Mouse (Mus musculus) liver, adult 2 months (tissue): ENCODE measurements around the gene Rgs17. TPM values are rescaled to one million over a fixed set of nuclear protein-coding genes. Genes with fewer than 3 reads are reported as not detected.

Experiments
- DNase-seq: peaks from one replicate; pipeline ENCODE4 v3.0.0-alpha.2; 2011; ENCODE audit warnings: low read depth, low spot score; ENCODE audit errors: extremely low read depth
- H3K27ac ChIP-seq: fragments of 200-500 bp; replicated peaks from 2 replicates; pipeline ENCODE4 v1.5.1; 2012; ENCODE audit warnings: low read depth, mild to moderate bottlenecking, control low read depth, inconsistent platforms, low read length; ENCODE audit not compliant: insufficient read depth
- H3K27me3 ChIP-seq: fragments of 200-500 bp; 2 replicates; pipeline ENCODE4 v1.6.1; 2012; ENCODE audit warnings: mild to moderate bottlenecking, moderate library complexity, low read length, inconsistent platforms; ENCODE audit not compliant: control insufficient read depth, insufficient read depth
- H3K36me3 ChIP-seq: fragments of 200-500 bp; 2 replicates; pipeline ENCODE4 v1.6.1; 2012; ENCODE audit warnings: low read length, inconsistent platforms; ENCODE audit not compliant: control insufficient read depth, insufficient read depth
- H3K4me1 ChIP-seq: fragments of 200-500 bp; 2 replicates; pipeline ENCODE4 v1.6.1; 2011; ENCODE audit warnings: low read length; ENCODE audit not compliant: control insufficient read depth, insufficient read depth
- H3K4me3 ChIP-seq: fragments of 200-500 bp; 2 replicates; pipeline ENCODE4 v1.5.1; 2011; ENCODE audit warnings: low read depth, mild to moderate bottlenecking, control low read depth, low read length, moderate library complexity; ENCODE audit not compliant: insufficient read depth
- H3K79me2 ChIP-seq: fragments of 200-500 bp; 2 replicates; pipeline ENCODE4 v1.6.1; 2012; ENCODE audit warnings: inconsistent platforms, mild to moderate bottlenecking, low read length, moderate library complexity; ENCODE audit not compliant: control insufficient read depth, insufficient read depth
- H3K9ac ChIP-seq: fragments of 200-500 bp; 2 replicates; pipeline ENCODE4 v1.6.1; 2012; ENCODE audit warnings: low read depth, mild to moderate bottlenecking, control low read depth, inconsistent platforms, low read length
- CTCF ChIP-seq: fragments of 200-500 bp; IDR thresholded peaks from 2 replicates; pipeline ENCODE4 v1.5.1; 2011; ENCODE audit warnings: low read depth, low read length, control low read depth
- POLR2A ChIP-seq: fragments of 200-500 bp; IDR thresholded peaks from 2 replicates; pipeline ENCODE4 v1.6.1; 2011; ENCODE audit warnings: low read length, control low read depth; ENCODE audit not compliant: insufficient read depth; ENCODE audit errors: extremely low read depth
- WGBS: fragments of 180-500 bp; shearing (Covaris S2); methylation state at CpG from one replicate; pipeline ENCODE4 v1.1.7; 2018; 5-methylcytosine and 5-hydroxymethylcytosine counted together
- polyA plus RNA-seq: library from polyadenylated mRNA; depleted of rRNA; stranded (reverse); fragments of >200 nt; gene quantifications from 2 replicates; pipeline ENCODE4 v1.2.3, GENCODE M21; 2012
- total RNA-seq: library from RNA; depleted of rRNA; stranded (reverse); fragments of >200 nt; gene quantifications from 2 replicates; pipeline ENCODE4 v1.2.3, GENCODE M21; 2014

Gene Rgs17
- total and polyA plus RNA-seq, 2 experiments = 0.09 TPM; not detected in 1

DNA sequence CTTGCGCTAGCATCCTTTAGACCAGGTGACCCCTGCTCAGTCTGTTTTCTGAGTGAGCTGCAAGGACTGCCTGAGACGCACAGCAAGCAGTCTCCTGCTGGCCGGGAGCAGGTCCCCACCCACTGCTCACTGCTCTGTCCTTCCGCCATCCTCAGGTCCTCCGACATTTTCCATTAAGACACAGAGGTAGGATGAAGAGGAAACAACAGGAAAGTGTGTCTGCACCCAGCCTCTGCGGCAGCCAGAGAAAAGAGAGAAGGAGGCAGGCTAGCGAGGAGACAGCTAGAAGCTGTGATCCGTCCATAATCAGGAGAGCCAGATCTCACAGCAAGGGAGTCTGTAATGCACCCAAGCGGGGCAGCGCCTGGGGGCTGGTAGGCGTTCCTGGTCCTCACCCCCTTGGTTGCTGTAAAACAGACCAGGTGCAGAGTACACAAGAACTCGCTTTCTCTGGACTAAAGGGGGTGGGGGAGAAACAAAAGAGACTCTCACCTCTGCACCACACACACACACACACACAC lies 1.1 kb downstream of the Rgs17 start:
- TF ChIP-seq POLR2A = no peak
- no peak for TF ChIP-seq CTCF
- Histone ChIP-seq H3K79me2 (no peaks in the 10 kb centered on the region), H3K27ac (no peak overlapping the region), H3K4me1 (no peaks in the 10 kb centered on the region), H3K36me3 (no peaks in the 10 kb centered on the region), H3K27me3 (peaks cover 5% of the 10 kb centered on the region; the same call in 1 of the 2 replicates), H3K9ac (no peak overlapping the region), H3K4me3 (no peak overlapping the region)
- 2% methylated on average over 12 of the region's 12 CpGs for WGBS
- DNase-seq = no peak

DNA sequence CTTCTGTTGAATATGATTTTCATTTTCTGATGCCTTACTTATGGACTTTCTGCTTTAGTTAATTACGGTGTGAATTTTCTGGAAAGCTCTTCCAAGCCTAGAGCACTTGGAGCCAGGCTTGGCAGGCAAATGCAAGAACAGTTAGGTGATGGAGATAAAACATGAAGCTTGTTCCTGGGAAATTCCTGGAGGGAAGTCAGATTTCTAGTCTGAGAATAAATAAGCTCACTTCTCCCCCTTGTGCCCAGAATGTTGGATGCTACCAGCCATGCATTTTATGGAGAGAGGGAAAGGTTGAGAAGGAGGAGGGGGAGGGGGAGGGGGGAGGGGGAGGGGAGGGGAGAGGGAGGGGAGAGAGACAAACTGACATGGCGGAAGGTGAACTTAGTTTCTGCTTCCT lies 17.8 kb downstream of the Rgs17 start:
- no peaks in the 10 kb centered on the region for H3K4me1 ChIP-seq
- H3K9ac ChIP-seq = no peak overlapping the region
- TF ChIP-seq POLR2A = no peak
- TF ChIP-seq CTCF = no peak
- no peak overlapping the region for H3K4me3 ChIP-seq
- H3K27ac ChIP-seq = no peak overlapping the region
- no peaks in the 10 kb centered on the region for H3K36me3 ChIP-seq
- no peaks in the 10 kb centered on the region for H3K27me3 ChIP-seq
- H3K79me2 ChIP-seq = no peaks in the 10 kb centered on the region
- 96% methylated on average over 2 of the region's 2 CpGs for WGBS
- DNase-seq = no peak

DNA sequence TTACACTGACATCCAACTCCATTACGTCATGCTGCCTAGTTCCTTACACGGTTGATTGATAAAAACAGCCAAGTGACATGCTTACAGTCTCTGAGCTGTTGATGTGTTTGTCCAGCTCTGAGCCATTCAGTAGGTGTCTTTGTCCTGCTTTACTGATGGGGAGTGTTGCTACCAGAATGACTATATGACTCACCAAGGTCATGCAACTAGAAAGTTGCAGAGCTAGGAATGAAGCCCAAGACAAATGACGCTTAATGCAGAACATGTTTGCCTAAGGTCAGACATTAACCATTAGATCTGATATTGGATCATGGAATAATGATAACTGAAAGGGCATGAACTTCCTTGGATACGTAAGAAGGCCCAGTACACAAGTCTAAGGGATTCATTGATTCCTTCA lies 20.4 kb downstream of the Rgs17 start:
- no peaks in the 10 kb centered on the region for H3K4me1 ChIP-seq
- no peaks in the 10 kb centered on the region for H3K79me2 ChIP-seq
- TF ChIP-seq CTCF = no peak
- TF ChIP-seq POLR2A = no peak
- no peak for DNase-seq
- no peaks in the 10 kb centered on the region for H3K27me3 ChIP-seq
- WGBS = 35% methylated on average over 4 of the region's 4 CpGs
- no peak overlapping the region for H3K9ac ChIP-seq
- H3K4me3 ChIP-seq = no peak overlapping the region
- no peaks in the 10 kb centered on the region for H3K36me3 ChIP-seq
- H3K27ac ChIP-seq = no peak overlapping the region

DNA sequence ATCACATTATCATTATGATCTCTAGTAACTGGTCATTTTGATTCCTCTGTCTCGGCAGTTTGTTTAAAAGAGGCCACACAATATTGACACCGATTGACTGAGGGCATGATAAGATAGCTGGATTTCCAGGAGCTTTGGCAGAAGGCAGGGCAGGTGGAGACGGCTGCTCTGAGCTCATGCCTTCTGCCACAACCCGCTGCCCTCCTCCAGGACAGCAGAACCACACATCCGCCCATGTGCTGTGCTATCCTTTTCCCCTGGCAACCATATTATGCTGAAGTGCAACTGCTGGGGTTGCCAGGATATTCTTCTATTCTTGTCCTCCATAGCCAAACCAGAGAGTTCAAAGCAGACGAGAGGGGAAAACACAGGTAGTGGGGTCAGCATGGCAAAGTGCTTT lies 21.5 kb downstream of the Rgs17 start:
- H3K27ac ChIP-seq = no peak overlapping the region
- no peaks in the 10 kb centered on the region for H3K79me2 ChIP-seq
- no peak overlapping the region for H3K4me3 ChIP-seq
- no peaks in the 10 kb centered on the region for H3K27me3 ChIP-seq
- no peaks in the 10 kb centered on the region for H3K36me3 ChIP-seq
- no peaks in the 10 kb centered on the region for H3K4me1 ChIP-seq
- DNase-seq = no peak
- no peak overlapping the region for H3K9ac ChIP-seq
- no peak for TF ChIP-seq CTCF
- TF ChIP-seq POLR2A = no peak
- 39% methylated on average over 6 of the region's 6 CpGs for WGBS

DNA sequence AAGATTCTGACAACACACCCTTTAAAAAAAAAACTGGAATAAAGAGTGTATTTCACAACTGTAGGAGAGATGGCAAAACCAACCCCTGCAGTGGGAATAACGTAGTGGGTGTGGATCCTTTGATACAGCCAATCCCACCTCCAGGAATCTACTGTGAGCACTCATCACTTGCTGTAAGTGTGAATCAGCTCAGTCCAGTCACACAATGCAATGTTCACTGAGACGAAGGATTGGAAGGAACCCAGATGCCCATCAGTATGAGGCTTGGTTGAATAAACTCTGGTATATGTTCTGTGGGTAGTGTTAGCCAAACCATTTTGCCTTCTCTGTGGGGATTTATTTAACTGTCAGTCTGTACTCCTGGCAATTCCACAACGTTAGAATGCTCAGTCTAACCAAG lies 45.1 kb downstream of the Rgs17 start:
- no peak overlapping the region for H3K9ac ChIP-seq
- H3K27me3 ChIP-seq = no peaks in the 10 kb centered on the region
- no peak overlapping the region for H3K27ac ChIP-seq
- no peaks in the 10 kb centered on the region for H3K36me3 ChIP-seq
- WGBS = 72% methylated on average over 3 of the region's 3 CpGs
- TF ChIP-seq CTCF (no peak), POLR2A (no peak)
- no peak for DNase-seq
- H3K4me3 ChIP-seq = no peak overlapping the region
- no peaks in the 10 kb centered on the region for H3K79me2 ChIP-seq
- no peaks in the 10 kb centered on the region for H3K4me1 ChIP-seq

DNA sequence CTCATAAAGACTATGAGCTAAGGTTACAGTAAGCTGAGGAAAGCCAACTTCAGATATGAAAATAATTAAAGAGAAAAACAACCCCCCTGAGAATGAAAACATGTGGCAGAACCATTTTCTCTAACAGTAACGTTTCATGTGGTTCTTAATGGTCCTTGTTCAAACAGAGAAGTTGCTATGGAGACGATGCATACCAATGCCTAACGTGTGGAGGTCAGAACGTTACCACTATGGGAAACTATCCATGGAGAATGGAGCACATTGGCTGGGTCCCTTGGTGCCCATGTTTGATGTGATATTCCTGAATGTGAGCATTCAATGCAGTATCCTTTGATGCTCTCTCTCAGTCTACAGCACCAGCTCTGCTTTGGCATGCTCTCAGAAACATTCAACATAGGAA lies 51.1 kb downstream of the Rgs17 start:
- Histone ChIP-seq H3K79me2 (no peaks in the 10 kb centered on the region), H3K36me3 (no peaks in the 10 kb centered on the region), H3K27ac (no peak overlapping the region), H3K27me3 (no peaks in the 10 kb centered on the region), H3K9ac (no peak overlapping the region), H3K4me1 (no peaks in the 10 kb centered on the region), H3K4me3 (no peak overlapping the region)
- DNase-seq = no peak
- no peak for TF ChIP-seq POLR2A
- TF ChIP-seq CTCF = no peak
- WGBS = 40% methylated on average over 4 of the region's 4 CpGs
